Mouse (Mus musculus) spleen, adult 2 months (tissue): ENCODE results near the gene Smad6. TPM values are rescaled to one million over a fixed set of nuclear protein-coding genes. Genes with fewer than 3 reads are reported as not detected.

Experiments
- DNase-seq, 2 experiments: peaks; one replicate each; pipeline versions ENCODE4 v3.0.0 to v3.0.0-alpha.2; 2012 to 2021; ENCODE audit warnings: low spot score in 2 of 2, low read depth in 1 of 2
- H3K27ac ChIP-seq: fragments of 200-500 bp; 2 replicates; pipeline ENCODE4 v1.5.1; 2012; ENCODE audit warnings: low read length, inconsistent platforms; ENCODE audit not compliant: insufficient read depth
- H3K27me3 ChIP-seq: fragments of 200-500 bp; 2 replicates; pipeline ENCODE4 v1.6.1; 2012; ENCODE audit warnings: mild to moderate bottlenecking, moderate library complexity, low read length, inconsistent platforms; ENCODE audit not compliant: control insufficient read depth, insufficient read depth
- H3K36me3 ChIP-seq: fragments of 200-500 bp; 2 replicates; pipeline ENCODE4 v1.6.1; 2012; ENCODE audit warnings: mild to moderate bottlenecking, low read length, inconsistent platforms; ENCODE audit not compliant: control insufficient read depth, insufficient read depth
- H3K4me1 ChIP-seq: fragments of 200-500 bp; 2 replicates; pipeline ENCODE4 v1.6.1; 2011; ENCODE audit warnings: inconsistent platforms; ENCODE audit not compliant: control insufficient read depth, insufficient read depth, insufficient read length
- H3K4me3 ChIP-seq: fragments of 200-500 bp; 2 replicates; pipeline ENCODE4 v1.5.1; 2011; ENCODE audit warnings: mild to moderate bottlenecking, inconsistent platforms; ENCODE audit not compliant: insufficient read depth, insufficient read length; ENCODE audit errors: extremely low read depth
- CTCF ChIP-seq: fragments of 200-500 bp; IDR thresholded peaks from 2 replicates; pipeline ENCODE4 v1.5.1; 2011; ENCODE audit warnings: mild to moderate bottlenecking, inconsistent platforms; ENCODE audit not compliant: insufficient read depth, insufficient read length, insufficient replicate concordance; ENCODE audit errors: extremely low read depth
- POLR2A ChIP-seq: fragments of 200-500 bp; IDR thresholded peaks from 2 replicates; pipeline ENCODE4 v1.6.1; 2011; ENCODE audit warnings: low read depth, low read length, inconsistent platforms
- WGBS: fragments of 180-500 bp; shearing (Covaris S2); methylation state at CpG from one replicate; pipeline ENCODE4 v1.1.7; 2018; 5-methylcytosine and 5-hydroxymethylcytosine counted together
- polyA plus RNA-seq: library from polyadenylated mRNA; depleted of rRNA; stranded (reverse); fragments of >200 nt; gene quantifications from 2 replicates; pipeline ENCODE4 v1.2.3, GENCODE M21; 2012

Smad6 gene
- polyA plus RNA-seq, 1 experiment, result 6.2 TPM

DNA sequence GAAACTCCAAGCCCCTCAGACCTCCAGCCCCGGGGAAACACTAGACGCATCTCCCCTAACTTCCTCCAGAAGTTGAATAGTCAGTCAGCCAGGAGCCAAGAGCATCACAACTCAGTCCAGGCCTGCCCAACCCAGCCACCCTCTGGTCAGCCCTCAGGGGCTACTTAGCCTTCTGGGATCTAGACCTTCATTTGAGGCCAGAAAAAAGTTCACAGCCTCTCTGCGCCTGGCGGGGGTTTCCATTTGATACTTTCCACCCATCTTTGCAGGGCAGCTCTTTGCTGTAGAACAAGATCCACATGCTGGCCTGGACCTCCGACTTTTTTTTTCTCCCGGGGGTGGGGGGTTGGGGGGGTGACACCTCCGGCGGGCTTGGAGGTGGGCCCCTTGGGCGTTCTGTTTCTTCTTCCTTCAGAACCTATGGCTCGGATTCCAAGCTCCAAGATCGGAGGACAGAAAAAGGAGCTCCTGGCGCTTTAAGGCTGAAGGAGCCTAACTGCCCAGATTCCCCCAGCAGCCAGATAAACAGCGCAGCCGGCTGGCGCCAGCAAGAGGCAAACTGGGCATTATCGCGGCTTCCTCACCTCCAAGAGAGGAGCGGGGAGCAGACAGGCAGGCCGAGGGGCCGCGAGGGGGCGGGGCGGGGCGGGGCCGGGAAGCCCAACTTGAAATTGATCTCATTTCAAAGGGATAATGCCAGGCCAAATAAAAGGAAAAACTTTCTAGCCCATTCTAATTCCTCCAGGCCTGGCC is 5.0 kb downstream of the Smad6 start:
- no peak for DNase-seq
- 13% methylated on average over 25 of the region's 25 CpGs for WGBS
- Histone ChIP-seq H3K36me3 (no peaks in the 10 kb centered on the region), H3K4me1 (peaks cover 11% of the 10 kb centered on the region), H3K4me3 (no peak overlapping the region), H3K27me3 (peaks cover 30% of the 10 kb centered on the region), H3K27ac (no peak overlapping the region)
- TF ChIP-seq POLR2A, result no peak
- no peak for TF ChIP-seq CTCF

DNA sequence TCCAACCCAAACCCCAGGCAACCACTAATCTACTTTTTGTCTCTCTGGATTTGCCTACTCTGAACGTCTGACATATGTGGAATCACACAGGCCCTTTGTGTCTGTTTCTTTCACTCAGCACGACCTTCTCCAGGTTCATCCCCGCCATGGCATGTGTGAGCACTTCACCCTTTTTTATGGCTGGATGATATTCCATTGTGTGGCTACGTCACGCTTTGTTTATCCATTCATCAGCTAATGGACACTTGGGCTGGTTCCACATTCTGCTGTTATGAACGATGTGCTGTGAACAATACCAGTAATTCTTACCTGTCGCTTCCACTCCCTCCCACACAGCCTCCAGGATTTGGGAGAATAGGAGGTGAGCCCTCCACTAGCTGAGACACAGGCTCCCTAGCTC is 5.8 kb downstream of the Smad6 start:
- Histone ChIP-seq H3K27me3 (peaks cover 25% of the 10 kb centered on the region), H3K36me3 (no peaks in the 10 kb centered on the region), H3K27ac (no peak overlapping the region), H3K4me1 (peaks cover 11% of the 10 kb centered on the region), H3K4me3 (no peak overlapping the region)
- WGBS, result 81% methylated on average over 7 of the region's 7 CpGs
- no peak for TF ChIP-seq CTCF
- TF ChIP-seq POLR2A, result no peak
- no peak for DNase-seq

DNA sequence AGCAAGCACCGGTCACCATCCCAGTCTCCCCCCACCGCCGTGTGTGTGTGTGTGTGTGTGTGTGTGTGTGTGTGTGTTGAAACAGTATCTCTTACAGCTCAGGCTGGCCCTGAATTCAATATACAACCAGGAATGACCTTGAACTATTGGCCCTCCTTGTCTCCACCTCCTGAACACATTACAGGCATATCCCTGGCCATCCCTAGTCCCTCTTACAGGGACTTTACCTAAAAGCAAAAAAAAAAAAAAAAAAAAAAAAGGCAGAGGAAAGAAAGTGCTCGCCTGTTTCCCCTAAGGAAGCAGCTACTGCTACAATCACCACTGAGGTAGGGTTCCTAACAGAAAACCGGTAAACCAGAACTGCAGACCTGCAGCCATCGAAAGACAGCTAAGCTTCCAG is 7.1 kb downstream of the Smad6 start:
- Histone ChIP-seq H3K27me3 (peaks cover 12% of the 10 kb centered on the region; the same call in 1 of the 2 replicates), H3K27ac (no peak overlapping the region), H3K36me3 (no peaks in the 10 kb centered on the region), H3K4me3 (no peak overlapping the region), H3K4me1 (no peaks in the 10 kb centered on the region; the same call in 1 of the 2 replicates)
- WGBS, result 50% methylated on average over 6 of the region's 6 CpGs
- no peak for DNase-seq
- no peak for TF ChIP-seq POLR2A

DNA sequence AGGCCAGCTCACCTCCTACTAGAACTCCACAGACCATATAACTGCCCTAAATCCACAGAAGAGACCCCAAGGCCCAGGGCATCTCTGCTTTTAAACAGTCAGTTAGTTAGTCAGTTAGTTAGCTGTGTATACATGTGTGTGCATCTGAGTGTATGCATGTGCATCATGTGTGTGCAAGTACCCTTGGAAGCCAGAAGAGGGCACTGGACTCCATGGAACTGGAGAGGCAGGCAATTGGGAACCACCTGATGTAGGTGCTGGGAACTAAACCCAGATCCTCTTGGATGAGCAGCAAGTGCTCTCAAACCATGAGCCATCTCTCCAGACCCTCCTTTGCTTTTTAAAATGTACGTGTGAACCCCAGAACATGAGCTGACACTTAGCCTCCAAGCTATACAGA is 10.5 kb downstream of the Smad6 start:
- Histone ChIP-seq H3K27ac (no peak overlapping the region), H3K27me3 (no peaks in the 10 kb centered on the region), H3K36me3 (no peaks in the 10 kb centered on the region), H3K4me1 (no peaks in the 10 kb centered on the region), H3K4me3 (no peak overlapping the region)
- WGBS, result 95% methylated on average over 1 of the region's 1 CpGs
- TF ChIP-seq CTCF, result no peak
- no peak for TF ChIP-seq POLR2A
- no peak for DNase-seq

DNA sequence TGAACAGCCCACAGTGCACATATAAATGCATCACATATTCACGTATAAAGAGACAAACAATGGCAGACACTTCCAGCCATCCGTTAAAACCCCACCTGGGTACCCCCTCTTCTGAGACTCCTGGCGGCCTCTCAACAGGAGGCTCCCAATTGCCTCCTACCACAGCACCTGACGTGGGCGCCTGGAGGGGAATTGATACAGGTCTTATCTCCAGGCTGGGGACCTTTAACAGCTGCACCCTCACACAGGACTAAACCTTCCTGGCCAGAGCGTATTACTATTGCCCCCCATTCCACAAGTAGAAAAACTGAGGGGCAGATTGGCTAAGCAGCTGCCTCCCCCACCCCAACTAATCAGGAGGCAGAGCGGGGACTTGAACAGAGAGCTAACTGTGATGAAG is 18.9 kb downstream of the Smad6 start:
- no peak for DNase-seq
- 89% methylated on average over 7 of the region's 7 CpGs for WGBS
- no peak overlapping the region for H3K4me3 ChIP-seq
- H3K4me1 ChIP-seq, result no peaks in the 10 kb centered on the region
- H3K27me3 ChIP-seq, result no peaks in the 10 kb centered on the region
- TF ChIP-seq POLR2A, result no peak
- no peak for TF ChIP-seq CTCF
- H3K36me3 ChIP-seq, result no peaks in the 10 kb centered on the region
- no peak overlapping the region for H3K27ac ChIP-seq

DNA sequence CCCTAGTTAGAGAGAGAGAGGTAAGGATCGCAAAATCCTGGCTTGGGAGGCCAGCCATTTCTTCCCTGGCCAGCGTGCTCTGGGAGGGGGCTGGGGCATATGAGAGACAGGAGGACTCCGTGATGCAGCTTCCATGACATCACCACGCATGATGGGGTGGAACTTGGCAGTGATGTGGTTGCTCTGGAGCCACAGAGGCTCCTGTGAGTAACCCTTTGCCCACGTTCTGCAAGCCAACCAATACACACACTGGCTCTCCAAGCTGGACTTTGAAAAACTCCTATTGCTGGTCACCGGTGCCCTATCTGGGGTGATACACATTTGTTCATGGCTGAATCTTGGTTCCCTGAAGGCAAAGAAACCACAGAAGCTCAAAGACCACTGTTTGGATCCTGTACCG is 20.8 kb downstream of the Smad6 start:
- no peak overlapping the region for H3K27ac ChIP-seq
- H3K4me1 ChIP-seq, result no peaks in the 10 kb centered on the region
- 86% methylated on average over 7 of the region's 7 CpGs for WGBS
- no peak for DNase-seq
- TF ChIP-seq POLR2A, result no peak
- TF ChIP-seq CTCF, result no peak
- no peaks in the 10 kb centered on the region for H3K36me3 ChIP-seq
- no peaks in the 10 kb centered on the region for H3K27me3 ChIP-seq
- no peak overlapping the region for H3K4me3 ChIP-seq

DNA sequence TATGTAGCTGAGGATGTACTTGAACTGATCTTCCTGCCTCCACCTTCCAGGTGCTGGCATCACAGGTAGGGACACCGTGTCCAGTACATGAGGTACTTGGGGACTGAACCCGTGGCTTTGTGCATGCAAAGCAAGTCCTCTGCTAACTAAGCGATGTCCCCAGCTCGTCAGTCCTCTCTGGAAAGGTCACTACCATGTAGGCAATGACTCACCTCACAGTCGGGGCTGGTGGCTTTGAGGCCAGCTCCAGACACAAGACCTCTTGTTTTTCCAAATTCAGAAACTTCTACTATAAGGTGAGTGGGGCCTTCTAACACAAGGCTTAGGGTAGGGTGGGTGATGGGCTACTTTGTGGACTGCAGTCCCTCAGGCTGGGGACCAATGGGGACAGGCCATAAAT is 21.8 kb downstream of the Smad6 start:
- no peak overlapping the region for H3K4me3 ChIP-seq
- H3K27me3 ChIP-seq, result no peaks in the 10 kb centered on the region
- no peak for DNase-seq
- H3K4me1 ChIP-seq, result no peaks in the 10 kb centered on the region
- WGBS, result 81% methylated on average over 5 of the region's 5 CpGs
- no peaks in the 10 kb centered on the region for H3K36me3 ChIP-seq
- no peak for TF ChIP-seq CTCF
- no peak for TF ChIP-seq POLR2A
- H3K27ac ChIP-seq, result no peak overlapping the region
